Mouse (Mus musculus): ENCODE data around the gene Glyr1. TPM values are rescaled to one million over a fixed set of nuclear protein-coding genes. Genes with fewer than 3 reads are reported as not detected.
A peak's percentile ranks its signal among the peaks of the same experiment; 100 is the strongest.

Glyr1 gene
- polyA plus RNA-seq, 1 experiment from 2014 or later, result 228 TPM

DNA sequence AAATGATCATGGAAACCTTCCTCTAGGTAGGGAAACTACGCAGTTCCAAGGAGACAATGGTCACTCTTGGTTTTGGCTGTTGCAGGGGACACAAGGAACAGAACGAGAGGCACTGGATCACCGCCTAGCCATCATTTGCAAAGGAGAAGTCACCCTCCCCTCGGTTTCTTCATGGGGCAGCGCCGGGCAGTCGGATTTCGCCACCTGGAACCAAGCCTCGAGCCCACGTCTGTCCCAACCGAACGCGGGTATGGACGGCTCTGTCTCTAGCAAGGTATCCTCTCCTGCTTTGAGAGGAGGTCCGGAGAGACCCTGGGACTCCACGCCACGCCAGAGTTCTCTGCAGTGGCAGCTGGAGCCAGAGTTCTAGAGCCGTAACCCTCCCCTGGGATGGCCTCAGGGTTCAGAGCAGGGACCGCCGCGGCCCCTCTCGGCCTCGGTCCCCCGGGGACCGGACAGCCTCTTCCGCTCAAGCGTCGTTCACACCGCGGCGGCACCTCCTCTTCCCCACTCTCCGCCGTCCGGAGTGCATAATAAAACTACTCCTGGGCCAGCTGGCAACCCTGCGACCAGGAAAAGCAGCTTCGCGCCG is 385 bp downstream of the Glyr1 start:
- Histone ChIP-seq H3K36me3 (peaks cover 35% of the 10 kb centered on the region), H3K4me1 (replicated peaks) (peaks cover 41% of the 10 kb centered on the region), H3K4me3 (replicated peaks) (peak overlapping the region; percentile 81), H3K27ac (peak overlapping the region; percentile 91), H3K9ac (replicated peaks) (peak overlapping the region; percentile 96), H3K27me3 (no peaks in the 10 kb centered on the region), H3K9me3 (no peaks in the 10 kb centered on the region), H3K4me2 (replicated peaks) (peak overlapping the region; percentile 96)
- under 1% methylated on average over 38 of the region's 38 CpGs for WGBS
- ATAC-seq, result peak; percentile 72; the same call in 1 of the 2 replicates

DNA sequence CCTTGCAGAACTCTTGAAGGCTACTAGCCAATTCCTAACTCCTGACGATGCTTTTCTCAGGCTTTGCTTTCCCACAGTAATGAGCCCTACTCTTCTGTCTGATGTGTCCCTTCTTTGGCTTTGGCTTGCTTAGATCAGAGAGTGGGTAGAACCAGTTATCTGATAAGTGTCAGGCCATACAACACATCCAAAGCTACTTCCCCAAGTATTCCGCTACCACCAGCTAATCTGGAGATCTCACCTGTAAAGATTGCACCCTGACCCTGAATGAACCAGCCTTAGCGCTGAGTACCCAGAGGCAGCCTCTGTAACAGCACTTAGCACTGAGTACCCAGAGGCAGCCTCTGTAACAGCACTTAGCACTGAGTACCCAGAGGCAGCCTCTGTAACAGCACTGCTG is 4.3 kb downstream of the Glyr1 start:
- 89% methylated on average over 3 of the region's 3 CpGs for WGBS
- no peak overlapping the region for H3K4me2 ChIP-seq (replicated peaks)
- no peaks in the 10 kb centered on the region for H3K9me3 ChIP-seq
- ATAC-seq, result no peak
- H3K4me3 ChIP-seq (replicated peaks), result no peak overlapping the region
- H3K9ac ChIP-seq (replicated peaks), result no peak overlapping the region
- H3K4me1 ChIP-seq (replicated peaks), result peaks cover 19% of the 10 kb centered on the region
- no peak overlapping the region for H3K27ac ChIP-seq
- H3K36me3 ChIP-seq, result peaks cover 69% of the 10 kb centered on the region
- H3K27me3 ChIP-seq, result no peaks in the 10 kb centered on the region

DNA sequence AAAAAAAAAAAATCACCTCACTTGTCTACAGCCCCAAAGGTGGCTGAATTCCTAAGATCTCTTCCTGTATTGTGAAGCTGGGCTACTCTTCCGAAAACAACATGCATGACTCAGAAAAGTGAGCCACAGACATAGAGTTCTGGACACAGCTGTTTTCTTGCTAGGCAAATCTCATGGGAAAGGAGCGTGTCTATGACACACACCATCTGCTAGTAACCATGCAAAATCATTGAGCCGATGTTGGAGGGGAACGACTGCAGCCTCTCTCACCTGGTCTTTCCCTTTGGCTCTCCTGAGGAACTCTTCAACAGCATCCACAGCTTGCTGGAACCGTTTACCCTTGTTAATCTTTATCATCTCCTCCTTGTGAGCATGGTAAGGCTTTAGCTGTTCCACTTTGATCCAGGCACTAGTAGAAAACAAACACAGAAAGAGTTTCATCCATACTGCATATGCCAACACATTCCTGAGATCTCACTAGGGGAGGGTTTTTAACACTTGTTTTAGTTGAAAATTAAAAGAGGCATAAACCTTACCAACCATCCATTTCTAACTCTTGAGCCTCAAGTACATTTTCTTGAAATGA is 12.9 kb downstream of the Glyr1 start:
- WGBS, result 87% methylated on average over 5 of the region's 5 CpGs
- no peak overlapping the region for H3K9ac ChIP-seq (replicated peaks)
- H3K27me3 ChIP-seq, result no peaks in the 10 kb centered on the region
- ATAC-seq, result no peak
- H3K4me1 ChIP-seq (replicated peaks), result no peaks in the 10 kb centered on the region
- no peak overlapping the region for H3K27ac ChIP-seq
- H3K4me2 ChIP-seq (replicated peaks), result no peak overlapping the region
- peaks cover 98% of the 10 kb centered on the region for H3K36me3 ChIP-seq
- no peaks in the 10 kb centered on the region for H3K9me3 ChIP-seq
- H3K4me3 ChIP-seq (replicated peaks), result no peak overlapping the region

DNA sequence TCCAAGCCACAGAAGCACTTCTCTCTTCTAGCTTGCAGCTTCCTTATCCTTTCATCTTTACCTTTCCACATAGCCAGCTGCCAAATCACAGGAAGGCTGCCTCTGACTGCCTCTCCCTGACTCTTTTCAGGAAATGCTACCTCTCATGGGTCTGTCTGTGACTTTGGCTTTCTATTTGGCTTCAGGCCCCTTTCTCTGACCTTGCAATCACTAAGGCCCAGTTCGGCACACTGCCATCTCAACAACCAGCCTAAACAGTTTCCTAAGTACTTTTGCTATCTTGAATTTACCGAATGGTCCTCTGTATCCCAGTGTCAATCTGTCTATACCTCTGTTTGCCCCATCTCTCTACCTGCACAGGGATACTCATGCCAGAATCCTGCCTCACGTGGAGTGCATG is 14.1 kb downstream of the Glyr1 start:
- ATAC-seq, result no peak
- Histone ChIP-seq H3K36me3 (peaks cover 98% of the 10 kb centered on the region), H3K27me3 (no peaks in the 10 kb centered on the region), H3K9ac (replicated peaks) (no peak overlapping the region), H3K27ac (no peak overlapping the region), H3K4me3 (replicated peaks) (no peak overlapping the region), H3K9me3 (no peaks in the 10 kb centered on the region), H3K4me1 (replicated peaks) (no peaks in the 10 kb centered on the region), H3K4me2 (replicated peaks) (no peak overlapping the region)
- WGBS, result 98% methylated on average over 3 of the region's 3 CpGs

DNA sequence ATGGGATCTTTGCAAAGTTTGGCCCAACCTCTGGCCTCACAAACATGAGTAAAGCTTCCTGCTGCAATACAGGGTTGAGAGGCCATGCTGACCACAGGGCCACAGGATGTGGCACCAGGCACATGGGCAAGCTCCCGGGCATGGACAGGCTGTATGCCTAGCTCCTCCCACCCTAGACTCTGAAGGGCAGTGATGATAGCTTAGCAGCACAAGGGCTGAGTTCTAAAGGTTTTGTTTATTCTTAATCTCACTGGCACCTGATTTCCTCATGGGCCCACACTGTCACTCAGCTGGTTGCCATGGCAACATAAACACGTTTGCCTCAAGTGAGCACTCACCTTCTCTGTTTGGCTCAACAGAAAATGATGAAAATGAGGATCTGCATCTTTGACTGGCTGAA is 19.8 kb downstream of the Glyr1 start:
- 60% methylated on average over 2 of the region's 2 CpGs for WGBS
- Histone ChIP-seq H3K4me2 (replicated peaks) (no peak overlapping the region), H3K9me3 (no peaks in the 10 kb centered on the region)

DNA sequence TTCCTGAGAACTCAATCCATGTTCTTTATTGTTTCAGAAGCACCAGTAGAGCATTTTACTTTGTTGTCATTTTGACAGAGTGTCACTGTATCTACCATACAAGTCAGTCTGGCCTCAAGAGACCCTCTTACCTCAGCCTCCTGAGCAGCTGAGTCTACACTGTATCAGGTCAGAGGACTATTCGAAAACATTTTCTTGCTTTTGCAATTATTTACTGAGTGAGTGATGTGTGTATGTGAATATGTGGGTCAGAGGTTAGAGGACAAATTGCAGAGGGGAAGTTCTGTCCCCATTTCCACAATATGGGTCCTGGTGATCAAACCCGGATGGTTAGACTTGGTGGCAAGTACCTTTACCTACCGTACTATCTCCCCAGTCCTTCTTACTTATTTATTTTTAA is 25.6 kb downstream of the Glyr1 start:
- Histone ChIP-seq H3K9me3 (no peaks in the 10 kb centered on the region), H3K4me2 (replicated peaks) (no peak overlapping the region), H3K4me3 (replicated peaks) (no peak overlapping the region), H3K9ac (replicated peaks) (no peak overlapping the region), H3K4me1 (replicated peaks) (no peaks in the 10 kb centered on the region), H3K27ac (no peak overlapping the region), H3K36me3 (peaks cover 97% of the 10 kb centered on the region), H3K27me3 (no peaks in the 10 kb centered on the region)
- WGBS, result 97% methylated on average over 3 of the region's 3 CpGs
- ATAC-seq, result no peak

More for the DNA sequence above, 19.8 kb downstream of the Glyr1 start:
- ATAC-seq, result no peak
- peaks cover 99% of the 10 kb centered on the region for H3K36me3 ChIP-seq
- H3K27ac ChIP-seq, result no peak overlapping the region
- H3K27me3 ChIP-seq, result no peaks in the 10 kb centered on the region
- H3K4me1 ChIP-seq (replicated peaks), result no peaks in the 10 kb centered on the region
- no peak overlapping the region for H3K4me3 ChIP-seq (replicated peaks)
- H3K9ac ChIP-seq (replicated peaks), result no peak overlapping the region

DNA sequence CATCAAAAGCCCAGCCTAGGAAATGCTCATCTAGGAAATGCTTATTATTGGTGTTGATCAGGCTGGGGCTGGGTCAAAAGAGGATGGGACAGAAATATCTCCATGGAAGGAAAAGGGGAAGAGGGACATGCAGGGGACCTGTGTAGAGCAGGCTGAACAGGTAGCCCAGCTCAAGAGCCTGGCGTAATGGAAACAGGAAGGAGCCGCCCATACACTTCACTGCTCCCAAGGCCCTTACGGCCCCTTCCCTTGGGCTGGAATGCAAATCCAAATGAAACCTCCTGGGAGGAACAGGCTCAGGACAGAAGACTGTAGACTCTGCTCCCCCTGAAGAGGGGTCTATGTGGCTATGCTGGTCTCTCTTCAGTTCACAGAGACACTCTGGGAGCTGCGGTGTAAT is 35.1 kb downstream of the Glyr1 start:
- peaks cover 26% of the 10 kb centered on the region for H3K4me1 ChIP-seq (replicated peaks)
- no peak overlapping the region; the same call in 1 of the 2 replicates for H3K27ac ChIP-seq
- no peak overlapping the region for H3K9ac ChIP-seq (replicated peaks)
- no peak overlapping the region for H3K4me3 ChIP-seq (replicated peaks)
- no peak for ATAC-seq
- no peaks in the 10 kb centered on the region for H3K27me3 ChIP-seq
- 96% methylated on average over 4 of the region's 4 CpGs for WGBS
- H3K9me3 ChIP-seq, result no peaks in the 10 kb centered on the region
- peaks cover 65% of the 10 kb centered on the region for H3K36me3 ChIP-seq
- no peak overlapping the region for H3K4me2 ChIP-seq (replicated peaks)

DNA sequence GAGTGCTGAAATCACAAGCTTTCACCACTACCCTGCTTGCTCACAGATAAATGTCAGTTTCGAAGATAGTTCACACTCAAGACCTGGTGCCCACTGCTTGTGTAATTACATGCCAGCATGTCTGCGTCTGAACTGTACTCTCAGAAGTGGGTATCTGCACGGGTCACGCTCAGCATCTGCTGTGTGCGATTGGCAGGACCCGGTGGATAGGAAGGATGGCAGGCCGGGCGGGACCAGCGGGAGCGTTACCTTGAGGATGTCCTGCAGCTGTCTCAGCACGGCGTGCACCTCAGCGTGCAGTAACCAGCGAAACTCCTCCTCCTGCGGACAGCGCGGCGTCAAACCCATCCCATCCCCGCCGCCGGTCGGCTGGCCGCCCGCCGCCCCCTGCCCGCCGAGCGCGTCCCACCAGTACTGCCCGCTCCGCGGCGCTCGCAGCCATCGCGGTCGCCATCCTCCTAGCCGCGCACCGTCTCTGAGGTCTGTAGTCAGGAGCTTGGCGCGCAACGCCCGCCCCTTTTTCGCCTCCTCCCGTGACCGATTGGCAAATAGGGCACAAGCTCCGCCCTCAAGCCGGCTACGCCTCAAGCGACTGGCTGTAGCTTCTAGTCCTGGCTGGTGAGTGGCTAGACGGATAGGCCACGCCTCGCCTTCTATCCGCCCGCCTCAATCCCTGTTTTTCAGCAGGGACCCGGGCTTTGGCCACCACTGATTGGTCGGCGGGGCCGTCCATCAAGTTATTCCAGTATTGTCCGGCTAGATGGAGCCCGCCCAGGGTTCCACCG is 36.4 kb downstream of the Glyr1 start, which contains the start of gene Rogdi:
Rogdi (minus strand) TSS at position 500 of the 785 bp plus-strand sequence.
- peaks cover 62% of the 10 kb centered on the region for H3K36me3 ChIP-seq
- H3K4me2 ChIP-seq (replicated peaks), result peak within 1 kb of the TSS; percentile 78
- H3K9me3 ChIP-seq, result no peaks in the 10 kb centered on the region
- under 1% methylated on average over 62 of the region's 63 CpGs for WGBS
- H3K4me1 ChIP-seq (replicated peaks), result peaks cover 26% of the 10 kb centered on the region
- H3K4me3 ChIP-seq (replicated peaks), result peak within 1 kb of the TSS; percentile 68
- peak within 1 kb of the TSS; percentile 78 for H3K9ac ChIP-seq (replicated peaks)
- ATAC-seq, result peak; percentile 99
- H3K27ac ChIP-seq, result peak within 1 kb of the TSS; percentile 82
- no peaks in the 10 kb centered on the region for H3K27me3 ChIP-seq

DNA sequence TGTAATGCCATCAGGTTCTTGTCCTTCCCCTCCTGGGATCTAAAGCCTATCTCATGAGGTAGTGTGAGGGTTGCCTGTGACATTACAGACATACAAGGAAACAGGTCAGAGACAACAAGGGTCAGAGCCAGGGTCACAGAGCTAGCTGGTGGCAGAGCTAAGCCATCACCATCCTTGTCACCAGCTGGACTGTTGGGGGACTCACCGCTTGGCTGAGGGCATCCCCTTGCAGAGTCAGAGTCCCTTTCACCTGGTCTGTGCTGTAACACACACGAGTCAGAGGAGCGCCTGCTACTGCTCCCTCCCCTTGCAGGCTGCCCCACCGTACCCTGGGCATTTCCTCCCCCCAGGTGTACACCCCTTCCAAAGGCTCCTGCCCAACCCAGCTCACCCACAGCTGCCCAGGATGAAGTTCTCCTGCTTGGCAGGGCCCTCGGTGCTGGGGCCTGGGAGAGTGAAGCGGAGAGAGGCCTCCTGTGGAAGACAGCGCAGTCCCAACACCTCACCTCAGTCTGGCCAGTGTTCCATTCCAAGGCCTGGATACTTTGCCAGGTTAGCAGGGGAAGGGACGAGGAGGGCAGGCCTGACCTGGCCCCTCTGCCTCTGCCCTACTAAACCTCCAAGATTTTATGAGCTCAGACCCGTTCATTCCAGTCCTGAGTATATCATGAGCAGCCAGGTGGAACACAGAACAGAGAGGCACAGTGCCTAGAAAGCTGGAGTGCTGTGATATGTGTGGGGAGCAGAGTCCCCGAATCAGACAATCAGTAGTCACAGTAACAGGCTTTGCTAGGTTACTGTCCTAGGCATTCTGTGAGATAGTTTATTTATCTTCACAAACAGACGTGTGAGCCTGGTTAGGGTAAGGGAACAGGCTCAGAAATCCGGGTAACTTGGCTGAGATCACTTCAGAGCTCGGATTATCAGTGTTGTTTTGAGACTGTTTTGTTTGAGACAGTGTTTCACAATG is 37.3 kb downstream of the Glyr1 start:
- no peaks in the 10 kb centered on the region for H3K9me3 ChIP-seq
- peaks cover 53% of the 10 kb centered on the region for H3K36me3 ChIP-seq
- H3K27ac ChIP-seq, result peak overlapping the region; percentile 82
- H3K4me1 ChIP-seq (replicated peaks), result peaks cover 26% of the 10 kb centered on the region
- WGBS, result 57% methylated on average over 13 of the region's 13 CpGs
- peak overlapping the region; percentile 78 for H3K9ac ChIP-seq (replicated peaks)
- peak overlapping the region; percentile 68 for H3K4me3 ChIP-seq (replicated peaks)
- peak overlapping the region; percentile 78 for H3K4me2 ChIP-seq (replicated peaks)
- H3K27me3 ChIP-seq, result no peaks in the 10 kb centered on the region
- no peak for ATAC-seq

DNA sequence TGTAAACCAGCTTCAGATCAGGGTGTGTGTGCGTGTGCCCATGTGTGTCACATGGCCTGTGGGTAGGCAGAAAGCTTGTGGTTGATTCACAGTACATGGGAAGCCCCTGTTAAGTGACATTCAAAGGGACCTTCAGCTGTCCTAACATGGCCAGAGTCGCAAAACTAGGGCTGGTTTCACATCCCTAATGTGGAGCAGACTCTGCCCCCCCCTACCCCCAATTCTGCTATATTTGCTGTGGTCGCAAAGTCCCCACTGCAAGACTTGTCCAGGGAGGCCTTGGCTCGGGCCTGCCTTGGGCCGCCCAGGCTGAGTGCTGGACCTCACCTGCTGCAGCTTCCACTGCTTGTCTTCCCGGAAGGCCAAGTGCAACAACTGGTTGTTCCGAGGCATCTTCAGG is 38.4 kb downstream of the Glyr1 start:
- WGBS, result 97% methylated on average over 7 of the region's 7 CpGs
- no peak overlapping the region for H3K4me2 ChIP-seq (replicated peaks)
- H3K27me3 ChIP-seq, result no peaks in the 10 kb centered on the region
- no peak for ATAC-seq
- no peak overlapping the region for H3K4me3 ChIP-seq (replicated peaks)
- peaks cover 43% of the 10 kb centered on the region for H3K36me3 ChIP-seq
- no peaks in the 10 kb centered on the region for H3K9me3 ChIP-seq
- H3K9ac ChIP-seq (replicated peaks), result no peak overlapping the region
- peaks cover 26% of the 10 kb centered on the region for H3K4me1 ChIP-seq (replicated peaks)
- H3K27ac ChIP-seq, result no peak overlapping the region

DNA sequence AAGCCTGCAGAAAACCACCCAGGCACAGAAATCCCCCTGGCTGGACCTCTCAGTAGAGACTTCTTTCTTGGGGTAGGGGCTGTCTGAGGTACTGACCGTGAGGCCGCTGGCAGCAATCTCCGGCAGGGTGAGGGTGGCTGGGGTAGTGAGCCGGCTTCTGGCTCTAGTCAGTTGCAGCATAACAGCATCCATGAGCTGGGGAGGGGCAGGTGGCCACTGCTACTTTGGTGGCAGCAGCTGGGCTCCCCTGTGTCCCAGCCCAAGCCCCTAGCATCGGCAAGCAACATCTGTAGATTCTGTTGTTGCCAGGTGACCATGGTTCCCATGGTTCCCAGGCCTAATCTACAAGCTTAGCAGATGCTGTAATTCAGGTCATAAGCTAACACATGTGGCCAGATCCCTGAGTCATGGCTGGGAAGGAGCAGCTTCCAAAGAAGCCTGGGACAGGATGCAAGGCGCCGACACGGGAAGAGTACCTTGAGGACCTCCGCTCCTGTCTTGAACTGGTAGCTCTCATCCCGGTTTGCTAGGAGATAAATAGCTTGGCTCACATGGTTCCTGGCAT is 39.2 kb downstream of the Glyr1 start:
- Histone ChIP-seq H3K4me3 (replicated peaks) (no peak overlapping the region), H3K4me1 (replicated peaks) (peaks cover 26% of the 10 kb centered on the region), H3K9me3 (no peaks in the 10 kb centered on the region), H3K27me3 (no peaks in the 10 kb centered on the region), H3K4me2 (replicated peaks) (no peak overlapping the region), H3K36me3 (peaks cover 34% of the 10 kb centered on the region), H3K27ac (no peak overlapping the region), H3K9ac (replicated peaks) (no peak overlapping the region)
- no peak for ATAC-seq
- WGBS, result 87% methylated on average over 10 of the region's 10 CpGs

All from midbrain, embryonic 13.5 days (tissue).